ENCODE assay signal across 25 mouse cellular contexts in the genomic region with DNA sequence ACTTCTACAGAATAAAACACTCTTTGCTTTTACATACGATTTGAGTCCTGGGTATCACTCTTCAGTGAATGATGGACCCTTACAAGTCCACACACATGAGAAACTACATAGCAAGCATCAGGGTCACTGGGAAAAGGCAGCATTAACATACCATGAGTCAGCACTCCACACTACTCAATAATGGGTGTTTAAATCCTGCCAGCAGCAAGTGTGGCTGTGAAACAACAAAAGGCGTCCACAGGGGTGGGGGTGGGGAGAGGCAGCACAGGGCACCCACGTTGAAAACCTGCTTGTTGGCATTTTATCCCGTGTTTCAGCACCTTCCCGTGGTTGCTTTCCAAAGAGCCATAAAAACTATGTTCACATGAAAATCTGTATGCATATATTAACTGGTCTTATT.
"Had no signal": no experiment of that assay in that cellular context is flagged by ENCODE, and none has a peak within 500 bp of the region (broad histone marks: within the 10 kb centered on the region; RNA-seq: fewer than 3 reads in every experiment).

No protein-coding gene starts in this region.

- H3K27me3 ChIP-seq: heart, embryonic 13.5 days; heart, embryonic 15.5 days; hindbrain, embryonic 13.5 days; hindbrain, embryonic 15.5 days; limb, embryonic 12.5 days; liver, embryonic 13.5 days; liver, embryonic 15.5 days had no signal

- DNase-seq: gastrocnemius, postnatal 14 days; gastrocnemius, postnatal 36 days; heart, adult 11 months; heart, adult 2 months; heart, postnatal 14 days; heart, postnatal 36 days; kidney, adult 11 months; kidney, adult 8-10 months; kidney, postnatal 10 days; kidney, postnatal 25 days; kidney, postnatal 4 days; liver; liver, embryonic 13.5 days had no signal

- H3K36me3 ChIP-seq: heart, embryonic 13.5 days; heart, embryonic 15.5 days; hindbrain, embryonic 13.5 days; hindbrain, embryonic 15.5 days; limb, embryonic 10.5 days; limb, embryonic 12.5 days; liver, embryonic 13.5 days; liver, embryonic 15.5 days had no signal

- H3K9me3 ChIP-seq: heart, embryonic 13.5 days; heart, embryonic 15.5 days; hindbrain, embryonic 13.5 days; hindbrain, embryonic 15.5 days; limb, embryonic 10.5 days; limb, embryonic 12.5 days; liver, embryonic 13.5 days; liver, embryonic 15.5 days had no signal

- H3K4me1 ChIP-seq: heart, embryonic 13.5 days; heart, embryonic 15.5 days; hindbrain, embryonic 15.5 days; liver, embryonic 13.5 days; liver, embryonic 15.5 days had no signal

- ATAC-seq: hindbrain, postnatal 0 days; intestine, embryonic 16.5 days had no signal

- H3K4me3 ChIP-seq: heart, adult 2 months; heart, embryonic 13.5 days; heart, embryonic 15.5 days; hindbrain, embryonic 13.5 days; hindbrain, embryonic 15.5 days; layer of hippocampus, adult 2 months; left cerebral cortex, adult 2 months; limb, embryonic 10.5 days; limb, embryonic 12.5 days; liver, embryonic 13.5 days; liver, embryonic 15.5 days had no signal

- H3K4me2 ChIP-seq: heart, embryonic 13.5 days; heart, embryonic 15.5 days; hindbrain, embryonic 13.5 days; hindbrain, embryonic 15.5 days; limb, embryonic 12.5 days; liver, embryonic 11.5 days; liver, embryonic 13.5 days; liver, embryonic 15.5 days had no signal

- H3K27ac ChIP-seq: heart, adult 2 months; heart, embryonic 13.5 days; heart, embryonic 15.5 days; hindbrain, embryonic 13.5 days; hindbrain, embryonic 15.5 days; hindbrain, postnatal 0 days; layer of hippocampus, adult 2 months; left cerebral cortex, adult 2 months; limb, embryonic 10.5 days; limb, embryonic 12.5 days; liver, embryonic 13.5 days; liver, embryonic 15.5 days had no signal

- H3K9ac ChIP-seq: heart, embryonic 13.5 days; heart, embryonic 15.5 days; hindbrain, embryonic 13.5 days; hindbrain, embryonic 15.5 days; limb, embryonic 12.5 days; liver, embryonic 13.5 days; liver, embryonic 15.5 days had no signal
